Mouse (Mus musculus) c-Kit-positive CD71-positive TER-119-negative erythroid progenitor cells, embryonic 14.5 days (primary cell): ENCODE data around the gene Zfp729b.

ENCODE experiments used
- DNase-seq: peaks from one replicate; pipeline ENCODE4 v3.0.0-alpha.2; 2013; ENCODE audit warnings: low read depth

Zfp729b gene

GRCm38 (mm10) chr13:67609066-67609876 is at the start of gene Zfp729b:
Gene Zfp729b, minus strand, starts transcription at chr13:67609707.
- peak; percentile 76 for DNase-seq

GRCm38 (mm10) chr13:67652496-67652895 is 43.0 kb upstream of the Zfp729b start:
- DNase-seq, result no peak

GRCm38 (mm10) chr13:67637294-67638007 is 27.9 kb upstream of the Zfp729b start, which contains the start of the genes Gm49345 and Zfp729a:
Gene Gm49345, minus strand, starts transcription at chr13:67637769.
Gene Zfp729a, minus strand, starts transcription at chr13:67637791.
- peak; percentile 82 for DNase-seq

GRCm38 (mm10) chr13:67610108-67610507 is 601 bp upstream of the Zfp729b start:
- no peak for DNase-seq

- DNase-seq, result no peak
These were observed 36.8 kb downstream of the Zfp729b start for GRCm38 (mm10) chr13:67572591-67573189.

GRCm38 (mm10) chr13:67553730-67554129 is 55.8 kb downstream of the Zfp729b start, which contains the start of gene Zfp748:
Gene Zfp748, minus strand, starts transcription at chr13:67553830.
- no peak for DNase-seq

- peak; percentile 84 for DNase-seq
These were observed 56.8 kb downstream of the Zfp729b start for GRCm38 (mm10) chr13:67552505-67553346.

GRCm38 (mm10) chr13:67545941-67546340 is 63.6 kb downstream of the Zfp729b start:
- DNase-seq, result no peak
